Mouse (Mus musculus): Measurements from ENCODE around the gene Gpc1. TPM values are rescaled to one million over a fixed set of nuclear protein-coding genes. Genes with fewer than 3 reads are reported as not detected.

Gene Gpc1
- total and polyA plus RNA-seq, 3 experiments: 0.05 to 0.55 TPM; not detected in 1

DNA sequence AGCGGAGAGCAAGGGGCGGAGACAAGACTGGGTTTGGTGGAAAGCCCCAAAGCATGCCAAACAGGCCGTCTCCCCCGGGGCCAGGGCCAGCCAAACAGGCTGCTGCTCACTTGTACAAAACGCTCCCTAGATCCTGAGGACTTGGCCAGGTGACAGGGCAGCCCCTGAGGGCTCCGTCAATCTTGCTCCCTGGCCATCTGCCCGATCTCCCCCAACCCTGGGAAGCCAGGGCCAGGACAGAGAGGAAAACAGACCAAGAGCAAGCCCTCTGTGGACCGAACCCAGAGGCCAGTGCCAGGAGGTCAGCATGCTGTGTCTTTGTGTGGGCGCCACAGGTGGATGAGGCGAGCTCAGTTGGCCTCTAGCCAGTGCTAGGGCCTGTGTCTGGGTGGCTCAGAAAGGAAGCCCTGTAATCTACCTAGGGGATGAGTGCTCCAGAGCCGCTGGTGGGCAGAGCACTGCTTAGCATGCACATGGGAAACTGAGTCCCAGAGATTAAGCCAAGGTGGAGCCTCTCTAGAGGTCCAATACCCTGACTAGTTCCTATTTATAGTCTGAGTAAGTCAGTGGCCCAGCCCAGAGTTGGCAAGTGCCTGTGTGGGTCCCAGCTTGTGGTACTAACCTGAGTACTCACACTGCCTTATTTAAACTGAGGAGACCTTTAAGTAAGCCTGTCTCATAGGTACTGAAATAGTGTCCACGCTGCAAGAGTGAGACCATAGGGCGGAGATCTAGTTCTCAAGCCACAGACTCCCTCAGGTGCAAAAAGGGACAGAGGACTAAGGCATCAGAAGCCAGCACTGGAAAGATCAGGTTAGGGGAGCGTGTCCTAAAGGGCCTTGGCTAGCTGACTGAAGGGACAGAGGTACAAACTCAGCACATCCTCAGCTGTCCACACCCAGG is 6.7 kb downstream of the Gpc1 start:
- H3K4me1 ChIP-seq (ENCODE audit: control insufficient read depth in 1 of 2, insufficient read depth in 2 of 2): no peaks in the 10 kb centered on the region
- no peak for TF ChIP-seq MAFK (IDR thresholded peaks at IDR 0.05; ENCODE audit: insufficient replicate concordance, low read length)
- no peak for TF ChIP-seq UBTF (IDR thresholded peaks at IDR 0.05; ENCODE audit: low read depth, low read length)
- no peak for TF ChIP-seq MYC (IDR thresholded peaks at IDR 0.05; ENCODE audit: low read depth, low read length)
- TF ChIP-seq HCFC1 (IDR thresholded peaks at IDR 0.05; ENCODE audit: low read depth, low read length): no peak
- TF ChIP-seq SIN3A (IDR thresholded peaks at IDR 0.05; ENCODE audit: low read length): no peak
- no peak for TF ChIP-seq ZMIZ1 (IDR thresholded peaks at IDR 0.05; ENCODE audit: low read depth, low read length)
- no peak for TF ChIP-seq ELF1 (IDR thresholded peaks at IDR 0.05; ENCODE audit: low read depth, low read length)
- TF ChIP-seq MAX (IDR thresholded peaks at IDR 0.05; ENCODE audit: low read length): no peak
- no peak overlapping the region for H3K27ac ChIP-seq (ENCODE audit: insufficient read depth, low read depth)
- no peak overlapping the region for H3K4me2 ChIP-seq (ENCODE audit: insufficient read depth, low read depth, poor library complexity, severe bottlenecking)
- DNase-seq (ENCODE audit: extremely low read depth): no peak
- H3K79me2 ChIP-seq (replicated peaks; ENCODE audit: control insufficient read depth, extremely low read depth, insufficient read depth, poor library complexity, severe bottlenecking): no peaks in the 10 kb centered on the region
- no peaks in the 10 kb centered on the region for H3K36me3 ChIP-seq (replicated peaks in 1 of 2; ENCODE audit: control insufficient read depth in 1 of 2, insufficient read depth in 1 of 2, low read length in 1 of 2)
- peaks cover 89% of the 10 kb centered on the region for H3K27me3 ChIP-seq (replicated peaks)
- no peak overlapping the region for H3K4me3 ChIP-seq (replicated peaks in 1 of 3; ENCODE audit: low read depth in 2 of 3, low read length in 2 of 3, poor library complexity in 1 of 3)
- dilution Hi-C loops (cut with MboI; ENCODE audit: extremely low pct_ligation_motif_present, extremely low pct_unique_long_range_greater_than_20kb, low sequenced_read_pairs) (no loop called here), in situ Hi-C loops (cut with MboI; ENCODE audit: low pct_ligation_motif_present, low pct_unique_long_range_greater_than_20kb, low sequenced_read_pairs) (loop anchor here (5.0 to 10.0 kb wide), 2 partner anchors 141 to 183 kb away; no protein-coding TSS in a partner anchor)
- H3K9ac ChIP-seq (ENCODE audit: insufficient read depth, low read depth): no peak overlapping the region
- H3K9me3 ChIP-seq (replicated peaks; ENCODE audit: low read length): no peaks in the 10 kb centered on the region

GRCm38 (mm10) chr1:92839211-92839610 is 7.8 kb downstream of the Gpc1 start:
- Histone ChIP-seq H3K4me3 (replicated peaks in 1 of 3; ENCODE audit: low read depth in 2 of 3, low read length in 2 of 3, poor library complexity in 1 of 3) (no peak overlapping the region), H3K4me2 (ENCODE audit: insufficient read depth, low read depth, poor library complexity, severe bottlenecking) (no peak overlapping the region), H3K9ac (ENCODE audit: insufficient read depth, low read depth) (no peak overlapping the region), H3K27me3 (replicated peaks) (peaks cover 92% of the 10 kb centered on the region), H3K9me3 (replicated peaks; ENCODE audit: low read length) (no peaks in the 10 kb centered on the region), H3K36me3 (replicated peaks in 1 of 2; ENCODE audit: control insufficient read depth in 1 of 2, insufficient read depth in 1 of 2, low read length in 1 of 2) (no peaks in the 10 kb centered on the region), H3K79me2 (replicated peaks; ENCODE audit: control insufficient read depth, extremely low read depth, insufficient read depth, poor library complexity, severe bottlenecking) (no peaks in the 10 kb centered on the region), H3K27ac (ENCODE audit: insufficient read depth, low read depth) (no peak overlapping the region), H3K4me1 (ENCODE audit: control insufficient read depth in 1 of 2, insufficient read depth in 2 of 2) (no peaks in the 10 kb centered on the region)
- dilution Hi-C loops (cut with MboI; ENCODE audit: extremely low pct_ligation_motif_present, extremely low pct_unique_long_range_greater_than_20kb, low sequenced_read_pairs) (no loop called here), in situ Hi-C loops (cut with MboI; ENCODE audit: low pct_ligation_motif_present, low pct_unique_long_range_greater_than_20kb, low sequenced_read_pairs) (loop anchor here (5.0 to 10.0 kb wide), 2 partner anchors 142 to 184 kb away; no protein-coding TSS in a partner anchor)
- no peak for DNase-seq (ENCODE audit: extremely low read depth)
- TF ChIP-seq NRF1 (IDR thresholded peaks at IDR 0.05; ENCODE audit: low read depth, low read length): no peak
- no peak for TF ChIP-seq MAZ (IDR thresholded peaks at IDR 0.05; ENCODE audit: low read depth, low read length)
- TF ChIP-seq BHLHE40 (IDR thresholded peaks at IDR 0.05; ENCODE audit: low read depth, low read length): no peak
- no peak for TF ChIP-seq NELFE (IDR thresholded peaks at IDR 0.05; ENCODE audit: low read depth, low read length)
- TF ChIP-seq GABPA (IDR thresholded peaks at IDR 0.05; ENCODE audit: insufficient replicate concordance, low read depth, low read length): no peak

Measured in CH12.LX (cell line).